Mouse (Mus musculus): ENCODE measurements at regions not wholly inside any gene's neighbourhood (a gene's known extent, or its start where the extent isn't known, plus 50 kb on each side); places are given as distances from the start of the nearest gene placed in this dataset.

DNA sequence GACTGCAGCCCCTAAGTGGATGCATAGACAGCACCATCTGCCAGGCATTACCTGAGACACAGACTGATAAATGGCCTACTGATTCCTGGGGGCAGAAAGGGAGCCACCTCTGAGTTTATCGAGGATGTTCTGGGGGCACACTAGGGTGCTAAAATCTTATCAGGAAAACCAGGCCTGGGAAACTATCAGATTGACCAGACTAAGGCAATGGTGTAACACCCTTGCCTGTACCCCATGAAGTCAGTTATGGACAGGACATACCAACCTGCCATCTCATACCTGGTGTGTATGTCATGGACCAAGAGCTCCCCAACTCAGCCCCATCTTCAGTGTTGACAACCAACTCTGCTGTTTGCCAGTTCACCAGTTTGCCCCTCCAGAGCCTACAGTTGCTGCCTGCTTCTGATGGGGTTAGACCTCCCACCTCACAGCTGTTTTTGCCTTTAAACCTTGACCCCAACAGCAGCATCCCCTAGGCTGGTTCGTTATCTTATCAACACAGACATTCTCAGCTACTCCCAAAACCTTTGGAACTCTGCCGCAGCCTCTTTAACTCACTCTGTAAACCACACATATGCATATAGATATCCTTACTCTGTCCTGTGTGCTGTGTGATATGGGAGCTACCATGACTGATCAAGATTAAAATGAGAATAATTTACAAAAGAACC is 83.6 kb upstream of the Irs2 start:
- TF ChIP-seq CTCF (IDR thresholded peaks at IDR 0.05; ENCODE audit: low read depth, low read length), result no peak
- TF ChIP-seq POLR2A (IDR thresholded peaks at IDR 0.05; ENCODE audit: extremely low read depth, insufficient read depth, low read length), result no peak
- DNase-seq (ENCODE audit: extremely low read depth, low read depth, low spot score), result no peak
- Histone ChIP-seq H3K27ac (replicated peaks; ENCODE audit: insufficient read depth, low read depth, low read length) (no peak overlapping the region), H3K36me3 (ENCODE audit: control insufficient read depth, insufficient read depth, low read length) (no peaks in the 10 kb centered on the region), H3K9ac (ENCODE audit: low read depth, low read length) (no peak overlapping the region), H3K79me2 (ENCODE audit: control insufficient read depth, insufficient read depth, low read length) (no peaks in the 10 kb centered on the region), H3K4me1 (ENCODE audit: control insufficient read depth, insufficient read depth, low read length) (peaks cover 5% of the 10 kb centered on the region), H3K27me3 (ENCODE audit: control insufficient read depth, insufficient read depth, low read length) (no peaks in the 10 kb centered on the region), H3K4me3 (ENCODE audit: insufficient read depth, low read depth, low read length) (no peak overlapping the region)
- WGBS, result 61% methylated on average over 3 of the region's 3 CpGs

GRCm38 (mm10) chr8:11088946-11089665 is 80.8 kb upstream of the Irs2 start:
- peak; percentile 85 for DNase-seq (ENCODE audit: extremely low read depth, low read depth, low spot score)
- Histone ChIP-seq H3K79me2 (ENCODE audit: control insufficient read depth, insufficient read depth, low read length) (no peaks in the 10 kb centered on the region), H3K9ac (ENCODE audit: low read depth, low read length) (peak overlapping the region; percentile 33; the same call in 1 of the 2 replicates), H3K4me1 (ENCODE audit: control insufficient read depth, insufficient read depth, low read length) (peaks cover 16% of the 10 kb centered on the region), H3K27ac (replicated peaks; ENCODE audit: insufficient read depth, low read depth, low read length) (peak overlapping the region; percentile 30), H3K4me3 (ENCODE audit: insufficient read depth, low read depth, low read length) (peak overlapping the region; percentile 32; the same call in 1 of the 2 replicates), H3K36me3 (ENCODE audit: control insufficient read depth, insufficient read depth, low read length) (no peaks in the 10 kb centered on the region), H3K27me3 (ENCODE audit: control insufficient read depth, insufficient read depth, low read length) (no peaks in the 10 kb centered on the region)
- no peak for TF ChIP-seq POLR2A (IDR thresholded peaks at IDR 0.05; ENCODE audit: extremely low read depth, insufficient read depth, low read length)
- no peak for TF ChIP-seq CTCF (IDR thresholded peaks at IDR 0.05; ENCODE audit: low read depth, low read length)
- WGBS, result 16% methylated on average over 12 of the region's 12 CpGs

DNA sequence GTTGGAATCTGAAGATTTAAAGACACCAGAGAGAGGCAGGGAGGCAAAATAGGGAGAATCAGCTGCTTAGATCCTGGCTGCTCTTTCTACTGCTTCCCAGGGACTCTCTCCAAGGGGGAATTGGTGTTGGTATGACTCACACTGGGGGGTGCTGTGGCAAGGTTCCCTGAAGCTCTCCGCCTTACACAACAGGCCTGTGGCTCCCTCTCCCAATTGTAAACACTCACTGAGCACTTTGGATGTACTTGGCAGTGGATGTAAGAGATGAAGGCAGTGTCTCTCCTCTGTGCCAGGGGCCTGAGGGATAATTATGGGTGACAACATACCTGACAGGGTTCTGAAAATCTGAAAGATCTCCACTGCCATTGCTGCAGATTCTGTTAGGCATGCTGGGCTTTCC is 77.0 kb upstream of the Irs2 start:
- 8% methylated on average over 1 of the region's 1 CpGs for WGBS
- no peaks in the 10 kb centered on the region for H3K36me3 ChIP-seq (ENCODE audit: control insufficient read depth, insufficient read depth, low read length)
- H3K9ac ChIP-seq (ENCODE audit: low read depth, low read length), result no peak overlapping the region
- TF ChIP-seq CTCF (IDR thresholded peaks at IDR 0.05; ENCODE audit: low read depth, low read length), result no peak
- no peaks in the 10 kb centered on the region for H3K27me3 ChIP-seq (ENCODE audit: control insufficient read depth, insufficient read depth, low read length)
- peak; percentile 66 for DNase-seq (ENCODE audit: extremely low read depth, low read depth, low spot score)
- peaks cover 21% of the 10 kb centered on the region for H3K4me1 ChIP-seq (ENCODE audit: control insufficient read depth, insufficient read depth, low read length)
- H3K27ac ChIP-seq (replicated peaks; ENCODE audit: insufficient read depth, low read depth, low read length), result no peak overlapping the region
- H3K79me2 ChIP-seq (ENCODE audit: control insufficient read depth, insufficient read depth, low read length), result no peaks in the 10 kb centered on the region
- H3K4me3 ChIP-seq (ENCODE audit: insufficient read depth, low read depth, low read length), result no peak overlapping the region

DNA sequence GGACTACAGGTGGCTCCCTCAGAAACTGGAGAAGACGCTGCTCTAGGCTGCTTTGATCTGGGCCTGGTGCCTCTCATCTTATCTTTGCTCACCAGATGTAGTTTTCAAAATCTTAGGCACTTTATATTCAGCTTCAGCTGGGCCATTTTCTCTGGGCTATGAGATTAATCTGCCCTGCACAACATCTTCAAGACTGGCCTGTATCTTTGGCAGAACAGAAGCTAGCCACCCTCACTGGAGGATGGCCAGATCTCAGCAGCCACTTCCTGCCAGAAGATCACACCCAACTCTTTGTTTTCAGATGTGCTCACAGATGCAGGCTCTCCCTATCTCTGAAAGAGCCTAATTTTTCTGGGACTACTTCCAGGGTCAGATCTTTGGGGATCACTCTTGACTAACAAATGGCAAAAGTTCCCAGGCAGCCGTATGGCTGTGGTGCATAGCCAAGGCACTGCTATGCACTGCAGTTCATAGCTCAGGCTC is 75.8 kb upstream of the Irs2 start:
- WGBS, result 52% methylated on average over 2 of the region's 2 CpGs
- peak; percentile 47 for DNase-seq (ENCODE audit: extremely low read depth, low read depth, low spot score)
- no peak for TF ChIP-seq POLR2A (IDR thresholded peaks at IDR 0.05; ENCODE audit: extremely low read depth, insufficient read depth, low read length)
- TF ChIP-seq CTCF (IDR thresholded peaks at IDR 0.05; ENCODE audit: low read depth, low read length), result no peak
- no peaks in the 10 kb centered on the region for H3K79me2 ChIP-seq (ENCODE audit: control insufficient read depth, insufficient read depth, low read length)
- no peak overlapping the region for H3K27ac ChIP-seq (replicated peaks; ENCODE audit: insufficient read depth, low read depth, low read length)
- H3K36me3 ChIP-seq (ENCODE audit: control insufficient read depth, insufficient read depth, low read length), result no peaks in the 10 kb centered on the region
- H3K9ac ChIP-seq (ENCODE audit: low read depth, low read length), result no peak overlapping the region
- no peak overlapping the region for H3K4me3 ChIP-seq (ENCODE audit: insufficient read depth, low read depth, low read length)
- H3K27me3 ChIP-seq (ENCODE audit: control insufficient read depth, insufficient read depth, low read length), result no peaks in the 10 kb centered on the region
- H3K4me1 ChIP-seq (ENCODE audit: control insufficient read depth, insufficient read depth, low read length), result peaks cover 20% of the 10 kb centered on the region

DNA sequence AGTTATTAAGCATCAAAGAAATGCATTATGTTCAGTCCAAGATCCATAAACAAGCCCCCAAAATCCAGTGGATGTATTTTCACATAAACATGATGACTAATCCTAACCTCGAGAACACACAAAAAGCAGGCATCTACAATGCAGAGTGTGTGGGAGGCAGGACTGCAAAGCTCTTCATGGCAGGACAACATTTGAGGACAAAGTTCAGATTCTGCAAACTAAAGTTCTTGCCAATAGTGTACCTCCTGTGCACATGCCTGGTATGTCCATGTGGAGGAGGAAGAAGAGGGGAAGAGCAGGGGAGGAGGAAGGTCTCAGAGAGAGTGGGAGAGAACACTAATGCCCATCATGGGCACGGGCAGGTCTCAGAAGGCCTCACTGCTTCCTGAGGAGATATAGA is 72.6 kb upstream of the Irs2 start:
- WGBS, result 14% methylated on average over 2 of the region's 2 CpGs
- peak; percentile 92 for DNase-seq (ENCODE audit: extremely low read depth, low read depth, low spot score)
- H3K79me2 ChIP-seq (ENCODE audit: control insufficient read depth, insufficient read depth, low read length), result no peaks in the 10 kb centered on the region

GRCm38 (mm10) chr8:11079805-11080204 is 71.5 kb upstream of the Irs2 start:
- 91% methylated on average over 11 of the region's 11 CpGs for WGBS
- DNase-seq (ENCODE audit: extremely low read depth, low read depth, low spot score), result no peak
- Histone ChIP-seq H3K9ac (ENCODE audit: low read depth, low read length) (no peak overlapping the region), H3K27ac (replicated peaks; ENCODE audit: insufficient read depth, low read depth, low read length) (no peak overlapping the region), H3K79me2 (ENCODE audit: control insufficient read depth, insufficient read depth, low read length) (no peaks in the 10 kb centered on the region), H3K4me3 (ENCODE audit: insufficient read depth, low read depth, low read length) (no peak overlapping the region), H3K4me1 (ENCODE audit: control insufficient read depth, insufficient read depth, low read length) (peaks cover 9% of the 10 kb centered on the region), H3K36me3 (ENCODE audit: control insufficient read depth, insufficient read depth, low read length) (no peaks in the 10 kb centered on the region), H3K27me3 (ENCODE audit: control insufficient read depth, insufficient read depth, low read length) (no peaks in the 10 kb centered on the region)
- TF ChIP-seq CTCF (IDR thresholded peaks at IDR 0.05; ENCODE audit: low read depth, low read length) (no peak), POLR2A (IDR thresholded peaks at IDR 0.05; ENCODE audit: extremely low read depth, insufficient read depth, low read length) (no peak)

More for the DNA sequence above, 72.6 kb upstream of the Irs2 start:
- Histone ChIP-seq H3K4me1 (ENCODE audit: control insufficient read depth, insufficient read depth, low read length) (peaks cover 18% of the 10 kb centered on the region), H3K4me3 (ENCODE audit: insufficient read depth, low read depth, low read length) (no peak overlapping the region), H3K36me3 (ENCODE audit: control insufficient read depth, insufficient read depth, low read length) (no peaks in the 10 kb centered on the region), H3K27me3 (ENCODE audit: control insufficient read depth, insufficient read depth, low read length) (no peaks in the 10 kb centered on the region), H3K27ac (replicated peaks; ENCODE audit: insufficient read depth, low read depth, low read length) (peak overlapping the region; percentile 33), H3K9ac (ENCODE audit: low read depth, low read length) (no peak overlapping the region)
- TF ChIP-seq CTCF (IDR thresholded peaks at IDR 0.05; ENCODE audit: low read depth, low read length) (no peak), POLR2A (IDR thresholded peaks at IDR 0.05; ENCODE audit: extremely low read depth, insufficient read depth, low read length) (no peak)

Measured in liver, adult 2 months (tissue).